Mouse (Mus musculus) midbrain, embryonic 14.5 days (tissue): ENCODE measurements at regions not wholly inside any gene's neighbourhood (a gene's known extent, or its start where the extent isn't known, plus 50 kb on each side); places are given as distances from the start of the nearest gene placed in this dataset.

Source experiments
- ATAC-seq: fragments of 200-750 bp; cut with Nextera tagmentation; 2 replicates; pipeline ENCODE4 v1.8.0; 2017; ENCODE audit warnings: moderate number of reproducible peaks, moderate library complexity; ENCODE audit not compliant: low FRiP score, low TSS enrichment
- DNase-seq: peaks from one replicate; pipeline ENCODE4 v3.0.0-alpha.2; 2015
- H3K27ac ChIP-seq: fragments of 300-500 bp; sonication (generic); replicated peaks from 2 replicates; pipeline ENCODE4 v1.5.1; 2014; ENCODE audit warnings: mild to moderate bottlenecking, low read depth, low read length, moderate library complexity
- H3K27me3 ChIP-seq: fragments of 300-500 bp; sonication (generic); 2 replicates; pipeline ENCODE4 v1.6.1; 2014; ENCODE audit warnings: low read length, control low read depth, mixed read lengths; ENCODE audit not compliant: control insufficient read depth, insufficient read depth
- H3K36me3 ChIP-seq: fragments of 300-500 bp; sonication (generic); 2 replicates; pipeline ENCODE4 v1.6.1; 2014; ENCODE audit warnings: low read length, control low read depth; ENCODE audit not compliant: control insufficient read depth, insufficient read depth
- H3K4me1 ChIP-seq: fragments of 300-500 bp; sonication (generic); 2 replicates; pipeline ENCODE4 v1.6.1; 2014; ENCODE audit warnings: mild to moderate bottlenecking, antibody characterized with exemption, low read length, control low read depth; ENCODE audit not compliant: control insufficient read depth, insufficient read depth
- H3K4me2 ChIP-seq: fragments of 300-500 bp; sonication (generic); 2 replicates; pipeline ENCODE4 v1.6.1; 2014; ENCODE audit warnings: mild to moderate bottlenecking, low read length, moderate library complexity
- H3K4me3 ChIP-seq: fragments of 300-500 bp; sonication (generic); replicated peaks from 2 replicates; pipeline ENCODE4 v1.5.1; 2014; ENCODE audit warnings: low read depth, low read length
- H3K9ac ChIP-seq: fragments of 300-500 bp; sonication (generic); replicated peaks from 2 replicates; pipeline ENCODE4 v1.6.1; 2014; ENCODE audit warnings: mild to moderate bottlenecking, low read length, moderate library complexity
- H3K9me3 ChIP-seq: fragments of 300-500 bp; sonication (generic); 2 replicates; pipeline ENCODE4 v1.6.1; 2016; ENCODE audit warnings: low read length, control low read depth, mixed read lengths; ENCODE audit not compliant: control insufficient read depth
- WGBS: fragments of 180-500 bp; shearing (Covaris S2); extraction: QIAGEN DNeasy Blood & Tissue Kit; methylation state at CpG from one replicate; pipeline ENCODE4 v1.1.7; 2014; 5-methylcytosine and 5-hydroxymethylcytosine counted together

DNA sequence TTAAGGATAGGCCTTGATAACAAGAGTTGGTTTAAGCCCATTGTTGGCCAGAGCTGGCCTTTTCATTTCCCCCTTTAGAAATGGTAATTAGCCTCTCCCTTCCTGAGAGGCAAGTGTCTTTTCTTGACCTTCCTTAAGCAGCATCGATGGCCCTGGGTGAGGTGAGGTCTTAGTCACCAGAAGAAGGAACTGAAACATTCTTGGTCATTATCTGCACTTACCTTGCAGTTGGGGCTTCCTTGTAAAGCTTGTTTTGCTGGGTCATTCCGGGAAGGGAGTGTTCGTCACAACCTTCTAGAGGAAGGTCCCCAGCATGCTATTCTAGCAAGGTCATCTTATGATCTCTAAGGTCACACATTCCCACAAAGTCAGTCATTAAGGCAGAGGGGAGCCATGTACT is 322.6 kb upstream of the Meis1 start:
- H3K4me1 ChIP-seq: no peaks in the 10 kb centered on the region
- no peak overlapping the region for H3K4me2 ChIP-seq
- no peak overlapping the region for H3K27ac ChIP-seq
- H3K9ac ChIP-seq: no peak overlapping the region
- H3K36me3 ChIP-seq: no peaks in the 10 kb centered on the region
- H3K4me3 ChIP-seq: no peak overlapping the region
- H3K9me3 ChIP-seq: no peaks in the 10 kb centered on the region
- WGBS: 52% methylated on average over 3 of the region's 3 CpGs
- no peaks in the 10 kb centered on the region for H3K27me3 ChIP-seq
- DNase-seq: no peak
- ATAC-seq: no peak

DNA sequence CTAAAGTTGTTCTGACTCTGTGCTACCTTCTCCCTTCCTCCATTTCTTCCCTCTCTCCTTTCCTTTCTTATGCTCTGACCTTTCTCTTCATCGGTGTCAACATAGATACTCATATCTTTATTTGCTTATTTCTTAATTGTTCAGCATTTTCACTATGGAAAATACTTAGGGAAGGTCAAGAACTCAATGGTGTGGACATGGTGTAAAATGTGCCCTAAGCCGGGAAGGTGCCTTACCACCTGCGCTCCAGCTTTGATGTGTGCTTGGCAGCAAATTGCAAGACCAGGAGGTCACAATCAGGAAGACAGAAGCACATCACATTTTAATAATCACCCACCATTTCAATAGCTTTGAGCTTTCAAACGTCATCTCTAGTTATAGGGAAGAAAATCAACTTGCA is 324.0 kb upstream of the Meis1 start:
- no peaks in the 10 kb centered on the region for H3K9me3 ChIP-seq
- ATAC-seq: no peak
- H3K4me2 ChIP-seq: no peak overlapping the region
- no peaks in the 10 kb centered on the region for H3K4me1 ChIP-seq
- no peak for DNase-seq
- H3K27me3 ChIP-seq: no peaks in the 10 kb centered on the region
- no peak overlapping the region for H3K9ac ChIP-seq
- 81% methylated on average over 4 of the region's 4 CpGs for WGBS
- H3K27ac ChIP-seq: no peak overlapping the region
- H3K4me3 ChIP-seq: no peak overlapping the region
- no peaks in the 10 kb centered on the region for H3K36me3 ChIP-seq

DNA sequence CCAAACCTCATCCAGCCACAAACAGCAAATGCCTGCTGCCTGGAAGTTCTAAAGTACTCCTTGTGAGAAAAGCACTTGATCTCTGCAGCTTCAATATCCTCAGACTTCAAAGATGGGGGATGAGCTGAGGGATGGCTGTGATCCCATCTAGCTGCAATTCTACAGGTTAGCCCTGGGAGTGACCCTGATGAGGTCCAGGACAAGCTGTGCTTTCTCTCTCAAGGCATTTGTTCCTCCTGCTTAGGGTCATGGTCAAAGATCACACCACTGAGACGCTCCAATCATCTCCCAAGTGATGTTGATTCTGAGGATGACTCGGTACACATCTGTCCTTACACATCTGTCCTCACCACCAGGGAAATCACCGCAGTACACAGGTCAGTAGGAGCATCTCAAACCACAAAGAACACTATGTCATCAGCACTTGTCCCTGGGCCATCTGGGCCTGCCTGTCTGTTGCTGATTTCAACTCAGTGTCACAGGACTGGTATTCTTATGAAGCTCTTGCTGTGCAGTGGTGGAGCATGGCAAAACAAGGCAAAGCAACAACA is 327.6 kb upstream of the Meis1 start:
- H3K4me2 ChIP-seq: no peak overlapping the region
- no peak overlapping the region for H3K4me3 ChIP-seq
- H3K27ac ChIP-seq: no peak overlapping the region
- 89% methylated on average over 3 of the region's 3 CpGs for WGBS
- no peaks in the 10 kb centered on the region for H3K9me3 ChIP-seq
- no peak for ATAC-seq
- DNase-seq: no peak
- H3K27me3 ChIP-seq: no peaks in the 10 kb centered on the region
- no peaks in the 10 kb centered on the region for H3K36me3 ChIP-seq
- no peak overlapping the region for H3K9ac ChIP-seq
- no peaks in the 10 kb centered on the region for H3K4me1 ChIP-seq

DNA sequence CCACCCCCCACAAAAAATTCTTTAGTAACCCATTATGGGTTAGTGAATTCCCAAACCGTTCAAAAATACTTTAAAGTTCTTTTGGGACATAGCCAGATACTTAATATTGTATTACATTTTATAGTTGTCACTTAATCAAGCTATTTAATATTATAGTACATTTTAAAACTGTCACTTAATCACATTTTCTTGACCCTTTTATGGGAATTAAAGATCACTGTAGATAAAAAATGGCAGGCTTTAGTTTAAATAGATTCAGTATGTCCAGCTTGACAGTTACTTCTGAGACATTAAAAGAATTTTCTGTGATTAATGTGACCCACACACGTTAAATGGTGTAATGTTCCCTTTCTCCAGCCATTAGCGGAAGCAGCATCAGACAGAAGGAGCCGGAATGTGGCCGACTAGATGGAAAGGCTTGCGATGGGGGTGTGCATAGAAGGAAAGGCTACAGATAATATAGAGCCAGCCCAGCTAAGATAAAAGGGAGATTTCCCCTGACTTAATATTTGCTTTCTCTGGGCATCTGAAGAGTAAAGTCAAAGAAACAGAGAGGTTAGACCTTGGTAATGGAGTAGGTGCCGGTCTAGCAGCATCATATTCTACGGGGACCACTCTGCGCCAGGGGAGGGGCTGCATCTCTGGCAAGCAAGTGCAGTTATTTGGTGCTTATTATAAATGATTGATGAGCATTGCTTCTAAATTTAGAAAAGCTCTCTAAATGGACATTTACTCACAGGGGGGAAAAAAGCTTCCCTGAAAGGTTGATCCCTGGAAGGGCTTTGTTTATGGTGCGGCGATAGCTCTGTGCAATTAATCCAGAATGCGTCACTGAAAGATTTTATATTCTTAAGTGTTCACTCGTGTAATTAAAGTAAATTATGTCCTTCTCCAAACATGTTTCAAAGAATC is 331.8 kb upstream of the Meis1 start:
- Histone ChIP-seq H3K9me3 (no peaks in the 10 kb centered on the region), H3K4me2 (peak overlapping the region; percentile 31), H3K27ac (0 out of 2 replicates have a peak overlapping the region, but pooled peaks have one; percentile 15), H3K36me3 (no peaks in the 10 kb centered on the region), H3K27me3 (no peaks in the 10 kb centered on the region), H3K4me3 (no peak overlapping the region), H3K4me1 (no peaks in the 10 kb centered on the region), H3K9ac (no peak overlapping the region; the same call in 1 of the 2 replicates)
- 64% methylated on average over 13 of the region's 13 CpGs for WGBS
- no peak; the same call in 1 of the 2 replicates for ATAC-seq
- DNase-seq: peak; percentile 59

DNA sequence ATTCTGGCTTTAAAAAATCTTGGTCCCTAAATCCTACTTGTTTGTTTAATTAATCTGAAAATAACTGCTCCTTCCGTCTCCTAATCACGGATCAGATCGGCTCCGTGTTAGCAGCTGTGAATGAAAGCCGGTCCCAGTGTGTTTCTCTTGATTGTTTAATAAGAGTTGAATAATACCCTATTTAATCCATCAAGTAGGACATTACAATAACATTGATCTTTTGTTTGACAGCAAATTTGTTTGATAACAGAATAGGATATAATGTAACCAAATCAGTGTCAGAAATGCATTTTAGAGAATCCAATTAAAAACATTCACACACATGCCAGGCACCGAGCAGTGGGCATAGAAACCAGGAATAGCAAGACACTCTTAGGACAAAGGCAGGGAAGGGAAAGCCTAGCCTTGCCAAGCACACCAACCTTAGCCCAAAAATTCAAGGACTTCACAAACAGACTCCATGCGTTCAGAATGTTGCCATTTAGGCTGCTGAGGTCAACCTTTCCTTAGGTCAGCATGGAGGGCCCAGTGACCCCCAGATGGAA is 332.5 kb upstream of the Meis1 start:
- Histone ChIP-seq H3K27ac (no peak overlapping the region), H3K4me1 (no peaks in the 10 kb centered on the region), H3K4me3 (no peak overlapping the region), H3K9ac (no peak overlapping the region; the same call in 1 of the 2 replicates), H3K4me2 (peak overlapping the region; percentile 31), H3K9me3 (no peaks in the 10 kb centered on the region), H3K27me3 (no peaks in the 10 kb centered on the region), H3K36me3 (no peaks in the 10 kb centered on the region)
- 24% methylated on average over 7 of the region's 7 CpGs for WGBS
- DNase-seq (peak; percentile 57), ATAC-seq (peak; percentile 38; the same call in 1 of the 2 replicates)

DNA sequence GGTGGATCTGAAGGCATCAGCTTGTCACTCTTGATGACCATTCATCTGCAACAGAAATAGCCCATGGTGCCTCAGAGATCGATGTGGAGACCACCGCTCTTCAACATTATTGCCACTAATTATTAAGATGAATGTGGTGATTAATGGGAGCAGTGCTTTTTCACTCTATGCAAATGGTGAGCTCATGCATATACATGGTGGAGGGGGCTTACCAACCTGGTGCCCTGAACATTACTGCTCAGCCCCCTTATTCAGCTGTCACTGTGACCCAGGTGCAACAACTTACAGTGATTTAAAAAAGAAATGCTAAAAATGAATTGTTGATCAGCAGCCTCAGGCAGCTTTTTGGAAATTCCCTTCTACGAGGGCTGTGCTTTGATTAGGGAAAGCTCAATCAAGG is 334.9 kb upstream of the Meis1 start:
- Histone ChIP-seq H3K4me3 (no peak overlapping the region), H3K9ac (no peak overlapping the region), H3K27me3 (no peaks in the 10 kb centered on the region), H3K27ac (no peak overlapping the region), H3K9me3 (no peaks in the 10 kb centered on the region), H3K4me1 (no peaks in the 10 kb centered on the region), H3K36me3 (no peaks in the 10 kb centered on the region), H3K4me2 (no peak overlapping the region)
- WGBS: 59% methylated on average over 3 of the region's 3 CpGs
- no peak for ATAC-seq
- DNase-seq: no peak

DNA sequence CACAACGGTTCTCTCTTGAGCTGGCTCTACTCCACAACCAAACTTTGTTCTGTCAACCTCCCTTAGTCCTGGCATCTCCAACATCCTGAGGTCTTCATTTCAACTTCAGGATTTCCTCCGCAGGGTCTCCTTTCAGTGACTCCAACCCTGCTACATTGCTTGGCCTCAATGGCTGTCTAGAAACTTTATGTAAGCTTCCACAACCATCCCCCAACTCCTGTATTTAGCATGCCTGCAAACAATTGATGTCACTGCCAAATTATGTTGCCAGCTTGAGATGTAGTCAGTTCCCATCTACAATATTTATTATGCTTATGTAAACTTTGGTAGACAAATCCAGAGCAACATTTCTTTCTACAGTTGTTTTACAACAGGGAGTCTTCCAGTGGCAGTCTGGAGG is 336.4 kb upstream of the Meis1 start:
- no peaks in the 10 kb centered on the region for H3K36me3 ChIP-seq
- no peaks in the 10 kb centered on the region for H3K27me3 ChIP-seq
- H3K27ac ChIP-seq: no peak overlapping the region
- no peaks in the 10 kb centered on the region for H3K9me3 ChIP-seq
- DNase-seq (no peak), ATAC-seq (no peak)
- no peaks in the 10 kb centered on the region for H3K4me1 ChIP-seq
- no peak overlapping the region for H3K4me2 ChIP-seq
- no peak overlapping the region for H3K9ac ChIP-seq
- no peak overlapping the region for H3K4me3 ChIP-seq
- 75% methylated on average over 2 of the region's 2 CpGs for WGBS

DNA sequence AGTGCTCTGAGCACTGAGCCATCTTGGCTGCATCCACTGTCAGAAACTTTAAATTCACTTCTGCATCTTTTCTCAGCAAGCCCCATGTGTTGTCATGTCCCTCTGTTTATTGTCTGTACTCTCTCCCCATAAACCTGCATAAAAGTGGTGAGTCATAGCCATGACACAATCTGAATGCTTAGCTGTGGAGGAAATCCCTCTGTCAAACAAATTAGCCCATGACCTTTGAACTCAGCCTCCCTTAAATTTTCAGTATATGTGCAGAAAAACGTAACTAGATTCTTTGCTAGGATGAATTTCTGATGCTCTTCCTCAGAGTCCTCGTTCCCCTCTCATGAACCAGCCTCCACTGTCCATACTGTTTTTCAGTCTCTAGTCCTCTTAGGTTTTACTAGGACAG is 337.4 kb upstream of the Meis1 start:
- H3K9me3 ChIP-seq: no peaks in the 10 kb centered on the region
- no peak overlapping the region for H3K9ac ChIP-seq
- H3K4me2 ChIP-seq: no peak overlapping the region
- no peaks in the 10 kb centered on the region for H3K36me3 ChIP-seq
- ATAC-seq: no peak
- no peak overlapping the region for H3K4me3 ChIP-seq
- WGBS: 72% methylated on average over 2 of the region's 2 CpGs
- H3K27me3 ChIP-seq: no peaks in the 10 kb centered on the region
- H3K4me1 ChIP-seq: no peaks in the 10 kb centered on the region
- H3K27ac ChIP-seq: no peak overlapping the region
- no peak for DNase-seq
